Mouse (Mus musculus) lung, postnatal 10 days (tissue): ENCODE results near the gene Rps6kc1.
A peak's percentile ranks its signal among the peaks of the same experiment; 100 is the strongest.

Experiments
- DNase-seq: peaks from one replicate; pipeline ENCODE4 v3.0.0; 2021

Rps6kc1 gene

GRCm38 (mm10) chr1:190898899-190899575 is 12.5 kb downstream of the Rps6kc1 start:
- peak; percentile 85 for DNase-seq

GRCm38 (mm10) chr1:190898186-190898585 is 13.4 kb downstream of the Rps6kc1 start:
- DNase-seq = no peak

GRCm38 (mm10) chr1:190893559-190894167 is 17.9 kb downstream of the Rps6kc1 start:
- DNase-seq = no peak

- no peak for DNase-seq
Measured at GRCm38 (mm10) chr1:190888646-190889045, 22.9 kb downstream of the Rps6kc1 start.

GRCm38 (mm10) chr1:190888031-190888430 is 23.5 kb downstream of the Rps6kc1 start:
- DNase-seq = no peak

- DNase-seq = no peak
Measured at GRCm38 (mm10) chr1:190886014-190886413, 25.6 kb downstream of the Rps6kc1 start.

- peak; percentile 78 for DNase-seq
Measured at GRCm38 (mm10) chr1:190881422-190881821, 30.1 kb downstream of the Rps6kc1 start.

- no peak for DNase-seq
Measured at GRCm38 (mm10) chr1:190880638-190881037, 30.9 kb downstream of the Rps6kc1 start.

GRCm38 (mm10) chr1:190875751-190876150 is 35.8 kb downstream of the Rps6kc1 start:
- DNase-seq = no peak

GRCm38 (mm10) chr1:190875089-190875488 is 36.5 kb downstream of the Rps6kc1 start:
- no peak for DNase-seq

GRCm38 (mm10) chr1:190871068-190871467 is 40.5 kb downstream of the Rps6kc1 start:
- DNase-seq = no peak

- DNase-seq = no peak
Measured at GRCm38 (mm10) chr1:190869996-190870395, 41.6 kb downstream of the Rps6kc1 start.

GRCm38 (mm10) chr1:190868790-190869189 is 42.8 kb downstream of the Rps6kc1 start:
- no peak for DNase-seq

- DNase-seq = peak; percentile 26
Measured at GRCm38 (mm10) chr1:190861626-190862025, 49.9 kb downstream of the Rps6kc1 start.

- no peak for DNase-seq
Measured at GRCm38 (mm10) chr1:190854465-190854864, 57.1 kb downstream of the Rps6kc1 start.

- no peak for DNase-seq
Measured at GRCm38 (mm10) chr1:190849162-190849865, 62.3 kb downstream of the Rps6kc1 start.

- no peak for DNase-seq
Measured at GRCm38 (mm10) chr1:190848676-190849075, 62.9 kb downstream of the Rps6kc1 start.

GRCm38 (mm10) chr1:190846956-190847355 is 64.6 kb downstream of the Rps6kc1 start:
- DNase-seq = no peak

- DNase-seq = peak; percentile 20
Measured at GRCm38 (mm10) chr1:190846074-190846730, 65.4 kb downstream of the Rps6kc1 start.

GRCm38 (mm10) chr1:190845419-190845818 is 66.2 kb downstream of the Rps6kc1 start:
- DNase-seq = no peak

GRCm38 (mm10) chr1:190844356-190844755 is 67.2 kb downstream of the Rps6kc1 start:
- no peak for DNase-seq

GRCm38 (mm10) chr1:190836046-190836445 is 75.5 kb downstream of the Rps6kc1 start:
- DNase-seq = no peak

- no peak for DNase-seq
Measured at GRCm38 (mm10) chr1:190834201-190834907, 77.2 kb downstream of the Rps6kc1 start.
